Mouse (Mus musculus) liver, adult (tissue): ENCODE measurements around the gene Ms4a10.

Experiments used
- GATA4 ChIP-seq: IDR thresholded peaks from 2 replicates; pipeline ENCODE4 v1.6.1; 2014; ENCODE audit warnings: mild to moderate bottlenecking, low read length; ENCODE audit not compliant: insufficient replicate concordance

Ms4a10 gene

DNA sequence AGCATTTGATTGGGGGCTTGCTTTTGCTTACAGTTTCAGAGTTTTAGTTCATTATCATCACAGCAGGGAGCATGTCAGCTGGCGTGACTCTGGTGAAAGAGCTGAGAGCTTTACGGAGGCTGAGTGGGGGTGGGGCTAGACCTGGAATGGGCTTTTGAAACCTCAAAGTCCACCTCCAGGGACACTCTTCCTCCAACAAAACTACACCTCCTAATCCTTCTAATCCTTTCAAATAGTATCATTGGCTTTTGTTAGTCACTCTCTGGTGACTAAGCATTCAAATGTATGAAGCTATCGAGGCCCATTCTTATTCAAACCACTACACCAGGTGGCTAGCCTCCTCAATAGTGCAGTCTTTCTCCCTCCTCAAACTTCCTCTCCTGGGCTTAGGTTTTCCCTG lies 1.8 kb downstream of the Ms4a10 start:
- TF ChIP-seq GATA4 = no peak

DNA sequence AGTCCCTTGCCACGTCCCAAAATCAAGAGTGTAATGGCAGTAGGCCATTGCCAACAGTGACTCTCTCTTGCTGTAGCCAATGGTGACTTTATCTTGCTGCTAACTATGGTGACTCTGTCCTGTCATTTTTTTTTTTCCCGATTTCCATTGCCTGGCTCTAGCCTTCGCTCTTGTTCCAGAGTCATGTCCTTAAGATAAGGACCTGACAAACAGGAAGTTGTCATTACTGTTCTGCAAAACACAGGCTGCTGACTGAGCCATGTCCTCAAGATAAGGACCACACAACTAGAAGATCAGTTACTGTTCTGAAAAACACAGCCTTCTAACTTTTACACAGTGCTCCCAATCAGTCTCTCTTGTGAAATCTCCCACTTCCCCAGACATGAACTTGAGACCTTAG lies 4.0 kb downstream of the Ms4a10 start:
- peak; percentile 97 for TF ChIP-seq GATA4

DNA sequence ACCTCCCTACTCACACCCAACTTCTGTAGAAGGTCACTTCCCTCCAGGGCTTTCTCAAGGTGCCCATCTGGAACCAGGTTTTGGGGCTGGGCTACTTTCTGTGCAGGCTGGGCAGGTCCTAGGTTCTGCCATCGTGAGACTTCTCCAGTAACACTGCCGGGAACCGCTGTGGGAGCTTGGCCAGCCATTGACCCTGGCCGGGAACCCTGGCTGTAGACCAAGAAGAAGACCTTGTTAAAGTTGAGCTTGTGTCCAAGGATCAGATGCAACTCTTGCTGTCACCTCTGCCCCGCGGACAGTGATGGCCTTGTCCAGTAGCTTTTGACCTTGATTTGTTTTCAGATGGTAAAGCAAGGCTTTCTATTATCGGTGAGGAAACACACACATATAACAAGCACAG lies 5.9 kb downstream of the Ms4a10 start:
- no peak for TF ChIP-seq GATA4

DNA sequence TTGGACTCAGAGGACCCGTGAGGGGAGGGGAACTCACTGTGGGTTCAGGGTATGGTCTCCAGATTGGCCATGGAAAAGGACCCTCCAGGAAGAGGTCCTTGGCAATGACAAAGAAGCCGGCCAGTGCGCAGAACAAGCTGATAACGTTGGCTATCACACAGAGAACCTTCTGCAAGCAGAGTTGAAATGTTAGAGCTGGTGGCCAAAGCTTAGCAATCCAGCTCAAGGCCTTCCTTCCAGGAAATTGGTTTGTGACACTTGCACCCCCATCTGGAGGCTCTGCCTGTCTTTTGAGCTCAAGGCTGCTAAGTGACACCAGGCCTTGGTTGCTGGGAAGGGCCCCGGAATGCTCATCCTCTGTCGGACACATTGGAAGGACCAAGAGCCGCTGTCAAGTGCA lies 8.7 kb downstream of the Ms4a10 start:
- TF ChIP-seq GATA4 = no peak

DNA sequence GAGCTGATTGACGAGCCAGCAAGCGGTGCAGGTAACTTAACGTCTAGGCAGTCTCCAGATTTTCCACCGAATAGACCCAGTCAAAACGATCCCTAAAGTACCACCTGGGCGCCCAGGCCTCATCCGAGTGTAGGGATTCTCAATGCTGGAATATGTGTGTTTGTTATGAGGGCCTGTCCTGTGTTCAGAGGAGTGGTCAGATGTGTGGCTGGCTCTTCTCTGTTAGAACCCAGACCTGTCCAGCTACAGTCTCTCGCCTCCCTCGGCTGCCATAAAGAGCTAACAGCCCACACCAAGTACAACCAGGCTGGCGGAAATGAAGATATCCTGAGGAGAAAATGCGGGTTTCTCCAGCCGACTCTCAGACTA lies 14.5 kb downstream of the Ms4a10 start:
- TF ChIP-seq GATA4 = no peak

DNA sequence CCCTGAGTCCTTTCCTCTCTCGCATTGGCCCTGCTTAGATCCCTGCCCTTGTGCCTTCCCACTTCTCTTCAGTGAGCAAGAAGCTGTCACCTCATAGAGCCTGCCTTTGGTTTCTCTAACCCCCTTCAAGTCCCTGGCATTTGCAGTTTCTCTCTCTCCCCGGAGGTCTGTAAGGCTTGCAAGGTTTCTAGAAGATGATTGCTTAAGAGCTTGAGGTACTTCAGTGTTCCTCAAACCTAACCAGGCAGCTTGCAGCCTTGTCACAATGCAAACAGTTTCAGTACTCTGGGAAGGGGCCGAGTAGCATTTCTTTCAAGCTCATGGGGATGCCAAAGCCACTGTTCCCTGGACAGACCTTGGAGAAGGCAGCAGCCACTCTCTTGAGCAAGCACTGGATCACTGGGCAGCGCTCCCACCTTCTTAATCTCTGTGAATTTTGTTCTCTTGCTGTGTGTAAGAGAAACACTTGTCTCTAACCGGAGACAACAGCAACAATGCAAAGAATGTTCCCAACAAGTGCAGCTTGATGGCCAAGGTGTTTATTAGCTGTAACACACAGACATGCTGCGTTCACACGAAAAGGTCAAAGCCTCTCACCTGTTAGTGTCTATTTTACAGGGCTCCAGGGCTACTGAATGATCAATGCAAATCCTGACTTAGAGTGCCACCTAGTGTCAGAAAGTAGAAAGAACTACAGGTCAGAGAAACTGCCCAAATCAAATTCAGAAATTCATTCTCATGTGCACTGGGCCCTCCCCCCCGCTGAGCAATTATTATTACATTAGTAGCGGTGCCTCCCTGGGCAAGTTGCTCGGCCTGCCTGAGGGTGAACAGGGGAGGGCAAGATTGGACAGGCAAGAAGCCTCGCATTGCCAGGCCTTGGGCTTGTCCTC lies 15.1 kb downstream of the Ms4a10 start:
- TF ChIP-seq GATA4 = no peak

DNA sequence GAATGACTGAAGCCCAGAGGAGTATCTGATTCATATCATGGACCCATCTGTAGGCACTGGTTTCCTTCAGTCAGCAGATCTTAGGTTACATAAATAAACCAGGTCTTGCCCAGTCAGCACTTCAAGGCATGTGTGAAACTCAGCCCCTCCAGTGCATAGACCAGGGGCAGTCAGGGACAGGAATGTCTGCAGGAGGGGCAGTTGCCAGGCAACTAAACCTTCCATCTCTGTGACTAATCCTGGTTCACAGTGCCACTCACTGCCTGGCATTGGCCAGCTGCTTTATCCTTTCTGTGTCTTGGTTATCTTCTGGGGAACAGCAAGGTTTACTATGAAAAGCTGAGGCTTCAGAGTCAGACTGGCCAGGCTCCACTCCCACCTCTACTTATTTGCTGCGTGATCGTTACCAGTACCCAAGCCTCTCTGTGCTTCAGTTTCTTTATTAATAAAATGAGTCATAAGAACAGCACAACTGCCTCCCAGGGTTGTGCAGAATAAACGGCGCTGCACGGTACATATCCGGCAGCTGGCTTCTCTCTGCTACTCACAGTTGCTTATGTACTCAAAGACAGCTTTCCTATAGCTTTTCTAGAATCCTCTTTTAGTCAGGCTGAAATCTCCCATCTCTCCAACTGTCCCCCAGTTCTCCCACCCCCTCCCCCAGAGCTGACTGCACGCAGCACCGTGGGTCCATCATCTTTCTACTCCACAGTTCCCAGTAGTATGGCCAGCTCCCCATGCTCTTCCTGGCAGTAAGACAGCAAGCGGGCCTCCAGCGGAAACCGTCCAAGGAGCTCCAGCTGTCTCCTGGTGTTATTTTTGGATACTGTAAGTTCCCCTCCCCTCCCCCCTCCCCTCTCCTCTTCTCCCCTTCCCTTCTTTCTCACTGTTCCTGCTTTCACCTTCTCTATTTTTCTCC lies 22.2 kb downstream of the Ms4a10 start:
- TF ChIP-seq GATA4 = no peak

DNA sequence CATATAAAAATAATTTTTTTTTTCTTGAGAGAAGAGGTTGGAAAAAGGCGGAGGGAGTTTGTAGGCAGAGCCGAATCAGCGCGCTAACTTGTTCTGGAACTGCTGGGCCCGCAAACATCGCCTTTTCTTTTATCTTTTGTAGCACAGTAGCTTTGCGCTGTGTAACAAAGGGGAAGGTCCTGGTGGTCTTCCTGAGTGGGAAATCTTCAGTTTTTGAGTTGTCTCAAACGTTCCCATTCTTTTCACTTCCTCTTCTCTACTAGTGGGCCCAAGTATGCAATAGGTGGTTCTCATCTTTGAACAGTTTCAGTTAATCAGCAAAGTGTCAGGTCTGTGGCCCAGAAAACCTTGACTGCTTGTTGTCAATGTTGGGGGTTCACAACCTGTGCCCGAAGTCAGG lies 24.9 kb downstream of the Ms4a10 start:
- no peak for TF ChIP-seq GATA4

DNA sequence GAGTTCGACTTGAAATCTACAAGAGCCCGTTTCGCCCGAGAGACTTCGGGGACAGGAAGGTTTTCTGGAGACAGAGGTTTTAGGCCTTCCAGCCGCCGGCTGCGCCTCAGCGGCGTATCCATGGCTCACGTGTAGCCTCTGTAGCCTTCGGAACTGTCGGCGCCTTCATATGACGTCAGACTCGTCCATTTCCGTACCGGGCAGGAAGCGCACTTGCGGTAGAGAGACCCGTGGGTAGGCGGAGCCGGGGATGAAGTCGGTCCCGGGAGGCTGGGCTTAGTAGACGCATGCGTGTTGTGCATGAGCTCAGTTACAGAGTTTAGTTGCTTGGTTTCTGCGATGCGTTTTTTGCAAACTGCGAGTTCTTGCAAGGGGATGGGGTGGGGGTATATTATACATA lies 25.4 kb downstream of the Ms4a10 start, which contains the start of gene Ccdc86:
Ccdc86 (minus strand) TSS at position 155 of the 400 bp plus-strand sequence.
- peak; percentile 9; the same call in 1 of the 2 replicates for TF ChIP-seq GATA4

DNA sequence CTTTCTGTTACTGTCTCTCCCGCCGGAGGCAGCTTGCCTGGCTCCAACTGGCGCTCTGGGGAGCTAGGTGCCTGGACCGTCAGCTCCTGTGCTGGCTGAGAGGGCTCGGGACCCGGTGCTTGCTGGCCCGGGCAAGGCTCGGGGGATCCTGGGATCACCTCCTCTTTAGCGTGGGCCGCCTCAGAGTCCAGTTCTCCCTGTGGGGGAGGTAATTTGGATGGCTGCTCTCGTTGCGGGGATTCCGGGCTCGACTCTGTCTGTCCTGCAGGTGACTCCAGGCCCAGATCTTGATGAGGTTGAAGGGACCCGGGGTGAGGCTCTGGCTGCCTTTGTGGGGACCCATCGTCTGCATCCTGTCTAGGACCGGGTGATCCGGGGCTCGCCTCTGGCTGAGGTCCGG lies 26.1 kb downstream of the Ms4a10 start:
- no peak for TF ChIP-seq GATA4

DNA sequence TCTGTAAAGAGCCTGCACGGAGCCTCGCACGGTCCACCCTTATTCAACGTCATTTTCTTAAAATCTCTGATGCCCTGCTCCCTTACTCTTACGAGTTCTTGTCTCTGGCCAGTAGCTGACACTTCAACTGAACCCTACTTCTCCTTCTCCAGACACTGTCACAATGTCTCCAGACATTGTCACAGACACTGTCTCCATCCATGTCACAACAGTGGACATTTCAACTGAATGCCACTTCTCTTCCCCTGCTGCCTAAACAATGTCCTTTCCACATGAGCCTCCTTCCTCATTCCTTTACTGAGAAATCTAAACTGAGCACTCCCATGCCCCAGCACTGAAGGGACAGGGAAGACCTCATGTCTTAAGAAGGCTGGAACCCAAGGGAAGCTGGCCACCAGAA lies 27.3 kb downstream of the Ms4a10 start:
- no peak for TF ChIP-seq GATA4

DNA sequence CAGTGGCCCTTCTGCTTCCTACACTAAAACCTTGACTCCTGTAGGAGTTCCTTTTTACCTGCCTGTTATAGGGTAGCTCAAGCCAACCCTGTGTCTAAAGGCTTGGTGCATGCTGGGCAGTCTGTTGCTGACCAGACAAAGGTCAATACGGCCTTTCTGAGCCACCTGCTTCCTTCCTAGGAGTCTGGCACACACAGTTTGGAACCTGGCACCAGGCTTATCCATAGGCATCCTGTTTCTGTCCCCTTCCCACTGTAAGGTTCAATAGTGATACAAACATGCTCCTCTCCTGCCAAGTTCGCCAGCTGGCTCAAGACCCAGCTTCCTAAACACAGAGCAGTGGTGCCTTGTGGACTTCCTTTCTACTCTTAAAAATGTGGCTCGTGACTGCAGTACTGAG lies 28.0 kb downstream of the Ms4a10 start:
- no peak for TF ChIP-seq GATA4

DNA sequence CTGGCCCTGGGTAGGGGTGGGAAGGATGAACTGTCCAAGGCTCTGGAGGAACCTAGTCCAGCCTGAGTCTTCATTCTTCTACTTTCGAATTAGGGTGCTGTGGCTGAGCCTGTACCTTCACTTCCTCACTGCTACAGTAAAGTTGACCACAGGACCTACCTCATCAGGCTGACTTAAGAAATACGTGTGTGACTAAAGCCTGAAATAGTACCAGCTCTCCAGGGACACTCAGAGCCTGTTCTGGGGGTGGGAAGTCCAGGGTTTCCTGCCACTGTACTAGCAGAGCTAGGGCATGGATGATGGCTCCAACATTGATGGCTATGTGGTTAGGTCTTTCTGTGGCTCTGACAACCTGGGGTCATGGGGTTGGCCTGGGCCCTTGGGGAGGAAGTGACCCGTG lies 30.5 kb downstream of the Ms4a10 start:
- TF ChIP-seq GATA4 = no peak

DNA sequence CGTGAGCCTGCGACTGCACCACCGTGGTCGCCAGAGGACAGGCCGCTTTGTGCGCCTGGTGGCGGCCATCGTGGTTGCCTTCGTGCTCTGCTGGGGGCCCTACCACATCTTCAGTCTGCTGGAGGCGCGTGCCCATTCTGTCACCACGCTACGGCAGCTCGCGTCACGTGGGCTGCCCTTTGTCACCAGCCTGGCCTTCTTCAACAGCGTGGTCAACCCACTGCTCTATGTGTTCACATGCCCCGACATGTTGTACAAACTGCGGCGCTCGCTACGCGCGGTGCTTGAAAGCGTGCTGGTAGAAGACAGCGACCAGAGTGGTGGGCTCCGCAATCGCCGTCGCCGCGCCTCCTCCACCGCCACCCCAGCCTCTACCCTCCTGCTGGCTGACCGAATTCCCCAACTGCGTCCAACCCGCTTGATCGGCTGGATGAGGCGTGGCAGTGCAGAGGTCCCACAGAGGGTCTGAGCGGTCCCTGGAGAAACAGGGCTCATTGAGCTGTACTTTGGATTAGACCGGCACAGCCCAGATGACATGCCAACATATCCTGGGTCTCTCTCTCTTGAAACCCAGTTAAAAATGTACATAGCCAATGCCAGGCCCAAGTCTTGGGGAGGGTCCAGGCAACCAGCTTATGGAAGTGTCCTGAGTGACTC lies 33.5 kb downstream of the Ms4a10 start:
- no peak for TF ChIP-seq GATA4

DNA sequence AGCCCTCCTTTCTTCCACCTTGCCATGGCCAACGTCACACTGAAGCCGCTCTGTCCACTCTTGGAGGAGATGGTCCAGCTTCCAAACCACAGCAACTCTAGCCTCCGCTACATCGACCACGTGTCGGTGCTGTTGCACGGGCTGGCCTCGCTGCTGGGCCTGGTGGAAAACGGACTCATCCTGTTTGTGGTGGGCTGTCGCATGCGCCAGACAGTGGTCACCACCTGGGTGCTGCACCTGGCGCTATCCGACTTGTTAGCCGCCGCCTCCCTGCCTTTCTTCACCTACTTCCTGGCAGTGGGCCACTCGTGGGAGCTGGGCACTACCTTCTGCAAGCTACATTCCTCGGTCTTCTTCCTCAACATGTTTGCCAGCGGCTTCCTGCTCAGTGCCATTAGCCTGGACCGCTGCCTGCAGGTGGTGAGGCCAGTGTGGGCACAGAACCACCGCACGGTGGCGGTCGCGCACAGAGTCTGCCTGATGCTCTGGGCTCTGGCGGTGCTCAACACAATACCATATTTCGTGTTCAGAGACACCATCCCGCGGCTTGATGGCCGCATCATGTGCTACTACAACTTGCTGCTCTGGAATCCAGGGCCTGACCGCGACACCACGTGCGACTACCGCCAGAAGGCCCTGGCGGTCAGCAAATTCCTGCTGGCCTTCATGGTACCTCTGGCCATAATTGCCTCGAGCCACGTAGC lies 34.2 kb downstream of the Ms4a10 start:
- no peak for TF ChIP-seq GATA4
